Mouse (Mus musculus): ENCODE measurements around the gene Dnhd1. TPM values are rescaled to one million over a fixed set of nuclear protein-coding genes. Genes with fewer than 3 reads are reported as not detected.
"Not testable (repeated sequence)": the region's sequence is repeated elsewhere in the genome, so short reads cannot be mapped to it uniquely, and the experiment has no call there.

Gene Dnhd1
- polyA plus RNA-seq, 1 experiment, result 2.7 TPM

- no peak overlapping the region for H3K27ac ChIP-seq (ENCODE audit: control insufficient read depth, insufficient read depth, low read length)
- DNase-seq, result no peak
- TF ChIP-seq CTCF (IDR thresholded peaks at IDR 0.05; ENCODE audit: borderline replicate concordance, control insufficient read depth, extremely low read depth, insufficient read depth, low read length, poor library complexity) (no peak), POLR2A (IDR thresholded peaks at IDR 0.05; ENCODE audit: control insufficient read depth, extremely low read depth, insufficient read depth, low read length, poor library complexity) (no peak)
- no peak overlapping the region for H3K4me3 ChIP-seq (ENCODE audit: control insufficient read depth, insufficient read depth, low read length)
- no peaks in the 10 kb centered on the region for H3K27me3 ChIP-seq (ENCODE audit: control insufficient read depth, insufficient read depth, low read length)
- H3K4me1 ChIP-seq (replicated peaks; ENCODE audit: control insufficient read depth, insufficient read depth, low read length), result peaks cover 16% of the 10 kb centered on the region
- H3K36me3 ChIP-seq (ENCODE audit: control insufficient read depth, insufficient read depth, low read length), result peaks cover 21% of the 10 kb centered on the region
- WGBS, result 98% methylated on average over 6 of the region's 6 CpGs
Observed at GRCm38 (mm10) chr7:105740851-105741250, 90.2 kb downstream of the Dnhd1 start.

- H3K27me3 ChIP-seq (ENCODE audit: control insufficient read depth, insufficient read depth, low read length), result no peaks in the 10 kb centered on the region
- peaks cover 25% of the 10 kb centered on the region for H3K36me3 ChIP-seq (ENCODE audit: control insufficient read depth, insufficient read depth, low read length)
- peaks cover 16% of the 10 kb centered on the region for H3K4me1 ChIP-seq (replicated peaks; ENCODE audit: control insufficient read depth, insufficient read depth, low read length)
- no peak overlapping the region for H3K27ac ChIP-seq (ENCODE audit: control insufficient read depth, insufficient read depth, low read length)
- TF ChIP-seq POLR2A (IDR thresholded peaks at IDR 0.05; ENCODE audit: control insufficient read depth, extremely low read depth, insufficient read depth, low read length, poor library complexity), result no peak
- no peak for TF ChIP-seq CTCF (IDR thresholded peaks at IDR 0.05; ENCODE audit: borderline replicate concordance, control insufficient read depth, extremely low read depth, insufficient read depth, low read length, poor library complexity)
- DNase-seq, result no peak
- 98% methylated on average over 9 of the region's 9 CpGs for WGBS
- no peak overlapping the region for H3K4me3 ChIP-seq (ENCODE audit: control insufficient read depth, insufficient read depth, low read length)
Observed at GRCm38 (mm10) chr7:105741978-105742377, 91.4 kb downstream of the Dnhd1 start.

GRCm38 (mm10) chr7:105742539-105743215 is 92.0 kb downstream of the Dnhd1 start:
- DNase-seq; H3K27me3 ChIP-seq (ENCODE audit: control insufficient read depth, insufficient read depth, low read length); H3K27ac ChIP-seq (ENCODE audit: control insufficient read depth, insufficient read depth, low read length); H3K4me3 ChIP-seq (ENCODE audit: control insufficient read depth, insufficient read depth, low read length): not testable (repeated sequence)
- 95% methylated on average over 7 of the region's 7 CpGs for WGBS
- Histone ChIP-seq H3K36me3 (ENCODE audit: control insufficient read depth, insufficient read depth, low read length) (peaks cover 25% of the 10 kb centered on the region), H3K4me1 (replicated peaks; ENCODE audit: control insufficient read depth, insufficient read depth, low read length) (peaks cover 15% of the 10 kb centered on the region)

GRCm38 (mm10) chr7:105743246-105743925 is 92.8 kb downstream of the Dnhd1 start:
- peaks cover 25% of the 10 kb centered on the region for H3K36me3 ChIP-seq (ENCODE audit: control insufficient read depth, insufficient read depth, low read length)
- H3K4me1 ChIP-seq (replicated peaks; ENCODE audit: control insufficient read depth, insufficient read depth, low read length), result peaks cover 14% of the 10 kb centered on the region
- not testable (repeated sequence) for H3K27ac ChIP-seq (ENCODE audit: control insufficient read depth, insufficient read depth, low read length); H3K27me3 ChIP-seq (ENCODE audit: control insufficient read depth, insufficient read depth, low read length); DNase-seq
- peak overlapping the region; percentile 77 for H3K4me3 ChIP-seq (ENCODE audit: control insufficient read depth, insufficient read depth, low read length)
- WGBS, result 33% methylated on average over 20 of the region's 20 CpGs

- no peaks in the 10 kb centered on the region for H3K27me3 ChIP-seq (ENCODE audit: control insufficient read depth, insufficient read depth, low read length)
- TF ChIP-seq CTCF (IDR thresholded peaks at IDR 0.05; ENCODE audit: borderline replicate concordance, control insufficient read depth, extremely low read depth, insufficient read depth, low read length, poor library complexity) (peak; percentile 29; the same call in 1 of the 2 replicates), POLR2A (IDR thresholded peaks at IDR 0.05; ENCODE audit: control insufficient read depth, extremely low read depth, insufficient read depth, low read length, poor library complexity) (peak; percentile 75)
- no peak within 1 kb of the TSS for H3K27ac ChIP-seq (ENCODE audit: control insufficient read depth, insufficient read depth, low read length)
- H3K4me1 ChIP-seq (replicated peaks; ENCODE audit: control insufficient read depth, insufficient read depth, low read length), result peaks cover 11% of the 10 kb centered on the region
- WGBS, result under 1% methylated on average over 67 of the region's 67 CpGs
- H3K4me3 ChIP-seq (ENCODE audit: control insufficient read depth, insufficient read depth, low read length), result peak within 1 kb of the TSS; percentile 77
- H3K36me3 ChIP-seq (ENCODE audit: control insufficient read depth, insufficient read depth, low read length), result peaks cover 25% of the 10 kb centered on the region
- DNase-seq, result peak; percentile 89
Observed at GRCm38 (mm10) chr7:105743926-105744590, 93.4 kb downstream of the Dnhd1 start, which contains the start of gene Taf10. Taf10 (minus strand) TSS chr7:105744361.

- Histone ChIP-seq H3K27me3 (ENCODE audit: control insufficient read depth, insufficient read depth, low read length) (no peaks in the 10 kb centered on the region), H3K27ac (ENCODE audit: control insufficient read depth, insufficient read depth, low read length) (no peak overlapping the region), H3K4me3 (ENCODE audit: control insufficient read depth, insufficient read depth, low read length) (no peak overlapping the region), H3K4me1 (replicated peaks; ENCODE audit: control insufficient read depth, insufficient read depth, low read length) (peaks cover 14% of the 10 kb centered on the region), H3K36me3 (ENCODE audit: control insufficient read depth, insufficient read depth, low read length) (0 out of 2 replicates have a peak, but pooled peaks cover 3% of the 10 kb centered on the region)
- no peak for DNase-seq
- 90% methylated on average over 2 of the region's 2 CpGs for WGBS
- no peak for TF ChIP-seq POLR2A (IDR thresholded peaks at IDR 0.05; ENCODE audit: control insufficient read depth, extremely low read depth, insufficient read depth, low read length, poor library complexity)
- TF ChIP-seq CTCF (IDR thresholded peaks at IDR 0.05; ENCODE audit: borderline replicate concordance, control insufficient read depth, extremely low read depth, insufficient read depth, low read length, poor library complexity), result no peak
Observed at GRCm38 (mm10) chr7:105747776-105748175, 97.1 kb downstream of the Dnhd1 start.

All from thymus, adult 2 months (tissue).